Mouse (Mus musculus): ENCODE data around the gene Cfap97d1. TPM values are rescaled to one million over a fixed set of nuclear protein-coding genes. Genes with fewer than 3 reads are reported as not detected.

The Cfap97d1 gene
- polyA plus RNA-seq (2015; fragmentation: Nextera tagmentation; extraction: Ambion mirVana) = not detected in 2 replicates

DNA sequence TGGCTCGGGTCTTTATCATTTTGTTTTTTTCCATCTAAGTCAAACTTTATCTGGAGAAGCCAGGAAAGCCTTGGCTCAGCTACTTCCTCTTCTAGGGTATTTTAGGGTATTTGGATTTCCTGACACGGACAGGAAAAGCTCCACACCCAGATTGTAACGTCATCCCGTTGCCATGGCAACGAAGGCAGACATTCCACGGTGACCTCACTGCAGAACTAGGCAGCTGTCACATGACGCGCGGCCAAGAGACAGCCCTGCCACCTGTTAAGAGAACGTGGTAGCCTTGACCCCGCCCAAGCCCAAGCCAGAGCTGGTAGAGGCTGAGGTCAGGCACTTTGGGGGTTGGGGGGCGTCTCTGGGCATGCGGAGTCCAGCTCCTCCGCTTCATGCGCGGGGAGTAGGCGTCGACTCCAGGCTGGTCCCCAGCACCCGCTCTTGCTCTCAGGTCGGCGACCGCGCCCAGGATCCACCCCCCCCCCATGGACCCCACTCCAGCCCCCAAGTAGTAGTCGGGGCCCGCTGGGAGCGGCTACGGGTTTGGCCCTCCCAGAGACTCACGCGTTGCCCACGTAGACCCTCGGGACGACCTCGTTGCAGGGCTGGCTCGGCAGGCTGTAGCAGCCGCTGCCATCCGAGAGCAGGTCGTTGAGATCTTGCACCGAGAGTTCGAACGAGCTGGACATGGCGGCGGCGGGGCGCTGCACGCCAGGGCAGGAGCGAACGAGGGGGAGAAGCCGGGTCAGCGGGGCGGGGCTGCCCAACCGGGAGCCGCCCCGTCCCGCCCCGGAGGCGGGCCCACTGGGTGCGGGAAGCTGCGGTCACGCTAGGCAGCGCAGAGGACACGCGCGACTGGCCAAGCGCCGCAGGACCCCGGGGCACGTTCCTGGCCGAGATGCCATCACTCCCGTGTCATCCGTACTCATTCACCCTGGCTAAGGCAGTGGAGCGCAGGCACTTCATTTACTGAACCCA, at the start of gene Cfap97d1:
Gene Cfap97d1, plus strand, starts transcription at position 226 of the 972 bp plus-strand sequence.
- H3K27me3 ChIP-seq = peaks cover 8% of the 10 kb centered on the region; the same call in 1 of the 2 replicates
- ATAC-seq (ENCODE audit: borderline replicate concordance, extremely low read depth, low FRiP score, low TSS enrichment) = peak; percentile 83
- H3K36me3 ChIP-seq = no peaks in the 10 kb centered on the region
- peak within 1 kb of the TSS; percentile 87 for H3K27ac ChIP-seq
- H3K4me2 ChIP-seq = peak within 1 kb of the TSS; percentile 99
- no peaks in the 10 kb centered on the region for H3K9me3 ChIP-seq
- under 1% methylated on average over 67 of the region's 71 CpGs for whole genome bisulfite sequencing
- peaks cover 41% of the 10 kb centered on the region for H3K4me1 ChIP-seq
- peak within 1 kb of the TSS; percentile 60 for H3K9ac ChIP-seq
- H3K4me3 ChIP-seq = peak within 1 kb of the TSS; percentile 59

DNA sequence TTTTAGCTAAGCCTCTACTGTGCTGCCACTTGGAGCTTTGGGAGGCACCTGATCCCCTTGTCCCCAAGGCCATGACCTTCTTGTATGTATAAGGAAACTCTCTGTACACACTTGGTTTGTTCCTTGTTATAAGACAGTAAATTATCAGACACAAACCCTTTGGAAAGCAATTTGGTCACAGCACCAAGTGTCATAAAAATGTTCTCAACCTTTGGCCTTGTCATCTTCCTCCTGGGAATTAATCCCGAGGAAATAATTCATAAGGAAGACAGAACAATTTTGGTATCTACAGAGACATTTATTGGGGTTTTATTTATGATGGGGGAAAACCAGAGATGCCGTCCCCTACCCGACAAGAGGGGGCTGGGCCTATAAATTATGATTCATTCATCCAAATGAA, 48.3 kb upstream of the Cfap97d1 start:
- Histone ChIP-seq H3K36me3 (no peaks in the 10 kb centered on the region), H3K4me1 (peaks cover 6% of the 10 kb centered on the region), H3K9ac (no peak overlapping the region), H3K4me2 (no peak overlapping the region), H3K27me3 (peaks cover 11% of the 10 kb centered on the region; the same call in 1 of the 2 replicates), H3K4me3 (no peak overlapping the region), H3K27ac (no peak overlapping the region), H3K9me3 (no peaks in the 10 kb centered on the region)
- 77% methylated on average over 3 of the region's 3 CpGs for WGBS
- ATAC-seq (ENCODE audit: borderline replicate concordance, extremely low read depth, low FRiP score, low TSS enrichment) = no peak

DNA sequence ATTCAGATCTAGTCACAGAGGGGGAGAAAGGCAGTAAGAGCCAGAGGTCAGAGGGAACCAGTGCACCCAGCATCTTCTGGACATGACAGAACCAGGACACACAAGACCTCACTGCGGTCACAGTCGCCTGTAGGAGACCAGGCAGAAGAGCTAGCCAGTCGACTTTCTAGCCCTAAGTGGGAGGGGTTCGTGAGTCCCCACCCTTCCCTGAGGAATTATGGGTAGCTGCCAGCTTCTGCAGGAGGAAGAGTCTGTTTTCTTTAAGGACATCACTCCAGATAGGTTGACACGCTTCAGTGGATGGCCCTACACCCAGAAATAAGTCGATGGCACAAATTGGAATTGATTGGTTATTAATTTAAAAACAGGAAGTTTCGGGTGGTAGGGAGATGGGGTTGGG, 47.7 kb upstream of the Cfap97d1 start:
- no peak overlapping the region for H3K27ac ChIP-seq
- no peaks in the 10 kb centered on the region for H3K9me3 ChIP-seq
- H3K36me3 ChIP-seq = no peaks in the 10 kb centered on the region
- no peak for ATAC-seq (ENCODE audit: borderline replicate concordance, extremely low read depth, low FRiP score, low TSS enrichment)
- peaks cover 11% of the 10 kb centered on the region; the same call in 1 of the 2 replicates for H3K27me3 ChIP-seq
- WGBS = 40% methylated on average over 7 of the region's 7 CpGs
- no peak overlapping the region for H3K4me3 ChIP-seq
- H3K4me1 ChIP-seq = peaks cover 6% of the 10 kb centered on the region
- no peak overlapping the region for H3K9ac ChIP-seq
- peak overlapping the region; percentile 89 for H3K4me2 ChIP-seq

DNA sequence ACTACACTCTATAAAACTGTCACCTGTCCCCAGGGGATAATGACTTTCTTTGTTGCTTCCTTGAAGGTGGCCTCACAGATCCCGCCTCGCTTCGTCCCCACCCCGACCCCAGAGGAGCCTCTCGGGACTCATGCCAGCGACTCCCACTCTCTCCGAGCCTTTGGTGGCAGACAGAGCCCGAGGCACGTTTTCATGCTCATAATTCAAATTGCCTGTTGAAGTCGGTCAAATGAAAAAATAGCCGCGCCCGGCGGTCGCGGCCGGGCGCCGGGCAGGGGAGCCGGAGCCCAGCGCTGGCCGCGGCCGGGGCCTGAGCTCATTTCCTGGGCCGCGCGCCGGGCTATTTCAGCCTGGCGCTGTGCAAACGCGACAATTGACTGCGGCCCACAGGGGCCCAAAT, 47.0 kb upstream of the Cfap97d1 start:
- no peaks in the 10 kb centered on the region for H3K36me3 ChIP-seq
- 1% methylated on average over 32 of the region's 32 CpGs for WGBS
- no peak overlapping the region for H3K27ac ChIP-seq
- H3K9ac ChIP-seq = peak overlapping the region; percentile 47
- 0 out of 2 replicates have a peak, but pooled peaks have one; percentile 61 for ATAC-seq (ENCODE audit: borderline replicate concordance, extremely low read depth, low FRiP score, low TSS enrichment)
- no peaks in the 10 kb centered on the region for H3K9me3 ChIP-seq
- H3K4me2 ChIP-seq = peak overlapping the region; percentile 89
- peaks cover 6% of the 10 kb centered on the region for H3K4me1 ChIP-seq
- H3K27me3 ChIP-seq = peaks cover 11% of the 10 kb centered on the region; the same call in 1 of the 2 replicates
- H3K4me3 ChIP-seq = peak overlapping the region; percentile 37

DNA sequence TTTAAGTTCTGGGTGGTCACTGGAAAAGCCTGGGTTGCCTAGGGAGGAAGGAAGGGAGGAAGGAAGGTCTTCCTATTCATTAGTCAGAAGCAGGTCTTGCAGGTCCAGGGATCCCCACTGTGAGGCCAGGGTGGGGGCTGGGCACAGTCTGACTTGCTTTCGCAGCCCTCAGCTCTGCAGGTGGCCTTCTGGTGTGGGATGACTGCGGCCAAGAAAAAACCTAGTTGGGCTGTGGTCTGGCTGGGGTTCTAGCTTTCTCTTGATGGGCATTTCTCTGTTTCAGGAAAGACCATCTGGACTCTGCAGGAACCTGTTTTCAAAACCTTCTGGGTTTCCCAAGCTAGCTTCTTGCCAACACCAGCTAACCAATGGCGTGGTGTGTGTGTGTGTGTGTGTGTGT, 41.0 kb upstream of the Cfap97d1 start:
- Histone ChIP-seq H3K36me3 (no peaks in the 10 kb centered on the region), H3K4me1 (0 out of 2 replicates have a peak, but pooled peaks cover 2% of the 10 kb centered on the region), H3K9ac (no peak overlapping the region), H3K27ac (no peak overlapping the region), H3K9me3 (no peaks in the 10 kb centered on the region), H3K4me3 (no peak overlapping the region), H3K27me3 (peaks cover 5% of the 10 kb centered on the region; the same call in 1 of the 2 replicates), H3K4me2 (no peak overlapping the region)
- WGBS = 24% methylated on average over 3 of the region's 3 CpGs
- no peak for ATAC-seq (ENCODE audit: borderline replicate concordance, extremely low read depth, low FRiP score, low TSS enrichment)

DNA sequence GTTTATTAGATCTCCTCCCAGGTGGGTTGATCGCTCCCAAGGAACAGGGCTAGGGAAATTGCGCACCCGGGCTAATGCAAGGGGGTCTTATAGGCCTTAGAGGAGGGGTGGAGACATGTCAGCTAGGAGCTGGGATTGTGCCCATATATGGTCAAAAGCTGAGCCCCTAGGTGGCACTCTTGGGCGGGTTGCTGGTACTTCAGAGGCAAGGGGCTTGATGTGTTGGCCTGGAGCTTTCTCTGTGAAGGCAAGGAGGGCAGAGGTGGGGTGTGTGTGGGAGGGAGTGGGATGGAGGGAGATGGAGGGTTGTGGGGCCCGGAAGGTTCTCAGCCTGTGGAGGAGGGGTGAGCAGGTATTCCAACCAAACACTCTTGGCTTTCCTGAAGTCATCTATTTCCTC, 37.6 kb upstream of the Cfap97d1 start:
- 0 out of 2 replicates have a peak, but pooled peaks cover 2% of the 10 kb centered on the region for H3K4me1 ChIP-seq
- no peak overlapping the region for H3K4me2 ChIP-seq
- H3K4me3 ChIP-seq = no peak overlapping the region
- no peaks in the 10 kb centered on the region for H3K36me3 ChIP-seq
- no peaks in the 10 kb centered on the region for H3K9me3 ChIP-seq
- 26% methylated on average over 5 of the region's 5 CpGs for WGBS
- no peak for ATAC-seq (ENCODE audit: borderline replicate concordance, extremely low read depth, low FRiP score, low TSS enrichment)
- H3K27me3 ChIP-seq = peaks cover 4% of the 10 kb centered on the region; the same call in 1 of the 2 replicates
- no peak overlapping the region for H3K9ac ChIP-seq
- H3K27ac ChIP-seq = no peak overlapping the region

DNA sequence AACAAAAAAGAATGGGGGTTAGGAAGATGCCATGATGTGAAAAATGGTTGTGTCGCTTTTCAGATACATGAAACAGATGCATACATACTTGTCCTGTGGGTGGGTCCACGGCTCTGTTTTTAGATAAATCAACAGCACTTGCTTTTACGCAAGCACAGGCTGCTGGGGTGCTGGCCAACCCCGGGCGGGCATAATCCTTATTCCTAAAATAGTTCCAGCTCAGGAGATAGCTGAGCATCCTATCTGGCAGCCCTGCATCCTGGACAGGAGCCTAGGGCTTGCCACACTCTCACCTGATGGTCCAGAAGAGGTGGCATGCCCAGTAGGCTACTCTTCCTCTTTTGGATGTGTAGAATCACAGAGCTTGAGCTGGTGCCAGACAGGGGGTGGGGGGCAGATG, 34.1 kb upstream of the Cfap97d1 start:
- 72% methylated on average over 5 of the region's 5 CpGs for WGBS
- ATAC-seq (ENCODE audit: borderline replicate concordance, extremely low read depth, low FRiP score, low TSS enrichment) = no peak

DNA sequence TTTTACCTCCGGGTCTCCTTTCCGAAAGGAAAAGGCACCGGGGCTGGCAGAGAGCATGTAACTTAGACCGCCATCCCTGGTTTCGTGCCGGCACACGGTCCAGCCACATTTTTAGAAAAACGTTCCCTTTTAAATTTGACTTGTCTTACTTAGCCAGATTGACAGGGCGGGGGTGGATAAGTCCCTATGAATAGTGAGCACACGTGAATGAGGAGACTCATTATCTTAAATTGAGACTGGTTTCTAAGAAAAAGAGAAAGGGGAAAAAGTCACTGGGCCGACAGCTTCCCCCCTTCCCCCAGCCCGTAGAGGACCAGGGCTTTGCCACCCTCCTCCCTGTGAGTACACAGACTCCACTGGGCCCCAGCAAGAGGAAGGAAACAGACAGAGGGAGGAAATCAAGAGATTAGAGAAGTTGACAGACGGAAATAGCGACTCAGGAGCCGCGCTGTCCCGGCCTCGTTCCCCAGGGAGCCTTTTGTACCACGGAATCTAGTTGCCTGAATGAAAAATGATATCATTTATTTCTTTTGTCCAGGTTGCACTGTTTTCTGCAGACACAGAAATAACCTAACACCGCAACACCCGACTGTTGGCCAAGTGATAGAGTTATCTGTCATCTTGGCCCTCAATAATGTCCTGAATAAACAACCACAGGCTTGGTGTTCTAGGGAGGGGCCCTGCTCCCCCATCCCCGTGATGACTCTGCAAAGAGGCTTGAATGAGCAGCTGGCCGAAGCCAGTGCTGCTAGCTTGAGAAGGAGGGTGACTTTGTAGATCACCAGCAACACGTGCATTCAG, 31.3 kb upstream of the Cfap97d1 start:
- WGBS = 13% methylated on average over 24 of the region's 24 CpGs
- H3K4me3 ChIP-seq = no peak overlapping the region
- H3K9ac ChIP-seq = no peak overlapping the region
- H3K36me3 ChIP-seq = no peaks in the 10 kb centered on the region
- H3K4me2 ChIP-seq = peak overlapping the region; percentile 42
- H3K9me3 ChIP-seq = no peaks in the 10 kb centered on the region
- peak overlapping the region; percentile 62 for H3K27ac ChIP-seq
- ATAC-seq (ENCODE audit: borderline replicate concordance, extremely low read depth, low FRiP score, low TSS enrichment) = peak; percentile 72; the same call in 1 of the 2 replicates
- H3K27me3 ChIP-seq = peaks cover 6% of the 10 kb centered on the region; the same call in 1 of the 2 replicates
- peaks cover 21% of the 10 kb centered on the region for H3K4me1 ChIP-seq

More for the DNA sequence above, 34.1 kb upstream of the Cfap97d1 start:
- H3K27me3 ChIP-seq = peaks cover 6% of the 10 kb centered on the region; the same call in 1 of the 2 replicates
- H3K4me2 ChIP-seq = no peak overlapping the region
- no peak overlapping the region for H3K27ac ChIP-seq
- no peaks in the 10 kb centered on the region for H3K9me3 ChIP-seq
- peaks cover 21% of the 10 kb centered on the region for H3K4me1 ChIP-seq
- H3K36me3 ChIP-seq = no peaks in the 10 kb centered on the region
- H3K4me3 ChIP-seq = no peak overlapping the region
- H3K9ac ChIP-seq = no peak overlapping the region

DNA sequence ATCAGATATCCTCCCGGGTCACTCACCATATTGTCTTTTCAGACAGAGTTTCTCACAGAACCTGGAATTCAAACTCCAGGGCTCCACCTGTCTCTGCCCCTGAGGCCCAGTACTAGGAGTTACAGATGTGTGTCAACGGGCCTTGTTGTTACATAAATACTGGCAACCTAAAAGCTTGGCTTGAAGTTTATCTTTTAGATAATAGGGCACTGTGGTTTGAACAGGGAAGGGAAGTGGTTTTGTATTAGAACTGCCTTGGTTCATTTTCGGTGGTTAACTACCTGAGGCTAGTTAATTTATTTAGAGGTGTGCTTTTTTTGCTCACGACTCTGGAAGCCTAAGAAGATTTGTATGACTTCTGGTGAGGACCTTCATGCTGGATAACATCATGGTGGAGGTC, 30.6 kb upstream of the Cfap97d1 start:
- Histone ChIP-seq H3K4me3 (no peak overlapping the region), H3K9ac (no peak overlapping the region), H3K27me3 (peaks cover 6% of the 10 kb centered on the region; the same call in 1 of the 2 replicates), H3K4me1 (peaks cover 21% of the 10 kb centered on the region), H3K4me2 (peak overlapping the region; percentile 42), H3K27ac (peak overlapping the region; percentile 62), H3K9me3 (no peaks in the 10 kb centered on the region), H3K36me3 (no peaks in the 10 kb centered on the region)
- ATAC-seq (ENCODE audit: borderline replicate concordance, extremely low read depth, low FRiP score, low TSS enrichment) = no peak
- WGBS = 35% methylated on average over 4 of the region's 4 CpGs

DNA sequence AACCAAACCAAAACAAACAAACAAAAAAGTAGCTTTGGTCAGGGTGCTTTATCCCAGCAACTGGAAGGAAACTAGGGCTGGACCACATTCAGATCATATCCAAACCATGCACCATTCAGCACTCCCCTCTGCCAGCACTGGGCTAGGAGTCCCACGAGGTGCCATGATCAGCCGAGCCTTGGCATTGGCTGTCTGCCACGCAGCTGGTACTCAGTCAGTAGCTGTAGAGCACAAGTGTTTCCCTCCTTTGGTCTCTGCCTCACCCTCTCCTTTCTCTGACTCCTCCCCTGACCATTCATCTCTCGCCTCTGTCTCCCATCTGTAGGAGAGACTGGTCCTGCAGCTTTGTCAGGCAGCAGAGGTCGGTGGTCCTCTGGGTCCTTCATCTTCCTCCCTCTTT, 26.6 kb upstream of the Cfap97d1 start:
- WGBS = 44% methylated on average over 5 of the region's 5 CpGs
- peaks cover 35% of the 10 kb centered on the region for H3K27me3 ChIP-seq
- H3K4me2 ChIP-seq = no peak overlapping the region
- no peak overlapping the region for H3K27ac ChIP-seq
- H3K4me1 ChIP-seq = peaks cover 14% of the 10 kb centered on the region
- no peak for ATAC-seq (ENCODE audit: borderline replicate concordance, extremely low read depth, low FRiP score, low TSS enrichment)
- no peaks in the 10 kb centered on the region for H3K9me3 ChIP-seq
- H3K4me3 ChIP-seq = no peak overlapping the region
- H3K36me3 ChIP-seq = no peaks in the 10 kb centered on the region
- no peak overlapping the region for H3K9ac ChIP-seq

DNA sequence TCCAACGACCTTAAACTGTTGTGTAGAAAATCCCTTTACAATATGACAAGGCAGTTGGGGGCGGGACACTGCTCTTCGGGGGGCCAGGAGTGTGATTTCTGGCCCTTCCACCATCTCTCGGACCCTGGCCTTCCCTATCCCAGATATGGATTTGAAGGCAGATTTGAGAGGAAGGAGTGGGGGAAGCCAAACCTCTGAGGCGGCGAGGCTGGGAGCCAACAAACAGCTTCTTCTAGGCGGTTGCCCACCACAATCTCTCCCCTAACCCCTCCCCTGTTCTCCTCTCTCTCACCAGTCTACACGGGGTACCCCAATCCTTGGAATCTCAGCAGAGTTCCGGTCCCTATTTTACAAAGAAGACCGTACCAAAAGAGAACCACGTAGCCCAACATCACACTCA, 21.0 kb upstream of the Cfap97d1 start:
- Histone ChIP-seq H3K27ac (no peak overlapping the region), H3K27me3 (peaks cover 87% of the 10 kb centered on the region), H3K9me3 (no peaks in the 10 kb centered on the region), H3K4me3 (peak overlapping the region; percentile 47; the same call in 1 of the 2 replicates), H3K36me3 (no peaks in the 10 kb centered on the region), H3K9ac (peak overlapping the region; percentile 31; the same call in 1 of the 2 replicates), H3K4me2 (peak overlapping the region; percentile 94), H3K4me1 (peaks cover 20% of the 10 kb centered on the region)
- no peak for ATAC-seq (ENCODE audit: borderline replicate concordance, extremely low read depth, low FRiP score, low TSS enrichment)
- 3% methylated on average over 11 of the region's 11 CpGs for WGBS
